In genomic region chr10:84212096-84212785, GRCm38 (mm10) we compare ENCODE assay signal across 19 mouse cellular contexts.
DNase-seq lines count a peak whose midpoint lies in the region; ATAC-seq and TF ChIP-seq lines count a peak whose summit lies in the region.
"Had no signal": no experiment of that assay in that cellular context is flagged by ENCODE, and none has a peak within 500 bp of the region (broad histone marks: within the 10 kb centered on the region; RNA-seq: fewer than 3 reads in every experiment).

No protein-coding gene starts in this region.

- no peaks in the 10 kb centered on the region for H3K9me3 ChIP-seq in kidney, postnatal 0 days (replicated peaks; ENCODE audit: low read length)
- H3K9me3 ChIP-seq in kidney, embryonic 14.5 days (ENCODE audit: control insufficient read depth, low read length), result peaks cover 5% of the 10 kb centered on the region; the same call in 1 of the 2 replicates
- peaks cover 13% of the 10 kb centered on the region for H3K9me3 ChIP-seq in embryonic facial prominence, embryonic 14.5 days (ENCODE audit: control insufficient read depth, low read length)

- no peak for TF ChIP-seq CTCF in kidney, postnatal 0 days (IDR thresholded peaks at IDR 0.05; ENCODE audit: low read depth)

- no peak overlapping the region for H3K9ac ChIP-seq in kidney, postnatal 0 days (ENCODE audit: low read depth, low read length)
- H3K9ac ChIP-seq in kidney, embryonic 14.5 days (ENCODE audit: low read depth, low read length), result no peak overlapping the region
- no peak overlapping the region for H3K9ac ChIP-seq in embryonic facial prominence, embryonic 14.5 days (ENCODE audit: low read depth, low read length)
- H3K9ac ChIP-seq: limb, embryonic 12.5 days; liver, embryonic 14.5 days; midbrain, embryonic 12.5 days; neural tube, embryonic 13.5 days had no signal

- WGBS in kidney, postnatal 0 days, result 62% methylated on average over 5 of the region's 5 CpGs
- 68% methylated on average over 5 of the region's 5 CpGs for WGBS in kidney, embryonic 14.5 days
- WGBS in embryonic facial prominence, embryonic 14.5 days, result 43% methylated on average over 5 of the region's 5 CpGs

- no peaks in the 10 kb centered on the region for H3K27me3 ChIP-seq in kidney, postnatal 0 days (ENCODE audit: insufficient read depth, low read length)
- H3K27me3 ChIP-seq in kidney, embryonic 14.5 days (ENCODE audit: control insufficient read depth, insufficient read depth, low read length), result no peaks in the 10 kb centered on the region
- no peaks in the 10 kb centered on the region for H3K27me3 ChIP-seq in embryonic facial prominence, embryonic 14.5 days (replicated peaks; ENCODE audit: control insufficient read depth, insufficient read depth, low read length)
- H3K27me3 ChIP-seq: limb, embryonic 12.5 days; midbrain, embryonic 12.5 days; neural tube, embryonic 13.5 days had no signal

- no peaks in the 10 kb centered on the region for H3K36me3 ChIP-seq in kidney, postnatal 0 days (ENCODE audit: insufficient read depth, low read length)
- no peaks in the 10 kb centered on the region for H3K36me3 ChIP-seq in kidney, embryonic 14.5 days (ENCODE audit: control insufficient read depth, insufficient read depth, low read length)
- no peaks in the 10 kb centered on the region for H3K36me3 ChIP-seq in embryonic facial prominence, embryonic 14.5 days (ENCODE audit: control insufficient read depth, insufficient read depth, low read length)
- H3K36me3 ChIP-seq: G1E; limb, embryonic 12.5 days; midbrain, embryonic 12.5 days; neural tube, embryonic 13.5 days had no signal

- no peaks in the 10 kb centered on the region for H3K4me1 ChIP-seq in kidney, postnatal 0 days (replicated peaks; ENCODE audit: insufficient read depth, low read length)
- H3K4me1 ChIP-seq in kidney, embryonic 14.5 days (ENCODE audit: control insufficient read depth, insufficient read depth, low read length), result no peaks in the 10 kb centered on the region
- peaks cover 7% of the 10 kb centered on the region for H3K4me1 ChIP-seq in embryonic facial prominence, embryonic 14.5 days (ENCODE audit: control insufficient read depth, insufficient read depth, low read length)
- H3K4me1 ChIP-seq: limb, embryonic 12.5 days; midbrain, embryonic 12.5 days; neural tube, embryonic 13.5 days had no signal

- H3K27ac ChIP-seq in kidney, postnatal 0 days, result no peak overlapping the region
- H3K27ac ChIP-seq in kidney, embryonic 14.5 days (ENCODE audit: low read depth, low read length), result no peak overlapping the region
- H3K27ac ChIP-seq in embryonic facial prominence, embryonic 14.5 days (replicated peaks; ENCODE audit: low read depth, low read length), result no peak overlapping the region
- H3K27ac ChIP-seq: layer of hippocampus, adult 2 months; limb, embryonic 12.5 days; liver, embryonic 14.5 days; midbrain, embryonic 12.5 days; neural tube, embryonic 13.5 days had no signal

- DNase-seq in embryo, embryonic 11 days, result peak; percentile 26
- no peak for DNase-seq in embryo, embryonic 10 days (ENCODE audit: low spot score)
- DNase-seq in kidney, postnatal 0 days (ENCODE audit: low spot score), result peak; percentile 54
- DNase-seq in 3T3-L1 (ENCODE audit: low read depth, low spot score), result peak; percentile 46
- peak; percentile 52 for DNase-seq in embryonic facial prominence, embryonic 14.5 days (ENCODE audit: low spot score)
- DNase-seq in layer of hippocampus, adult 8-10 months (ENCODE audit: low spot score in 2 of 2), result no peak
- no peak for DNase-seq in urinary bladder, adult 18-20 months (ENCODE audit: low spot score in 2 of 2)
- DNase-seq: adrenal gland, postnatal 14 days; cerebellum, adult 2 months; kidney, adult 9 months had no signal

- H3K4me3 ChIP-seq in kidney, postnatal 0 days (replicated peaks; ENCODE audit: low read depth, low read length), result no peak overlapping the region
- H3K4me3 ChIP-seq in kidney, embryonic 14.5 days (ENCODE audit: low read length), result no peak overlapping the region
- H3K4me3 ChIP-seq in embryonic facial prominence, embryonic 14.5 days (ENCODE audit: low read depth, low read length), result no peak overlapping the region
- H3K4me3 ChIP-seq: layer of hippocampus, adult 2 months; limb, embryonic 12.5 days; midbrain, embryonic 12.5 days; neural tube, embryonic 13.5 days had no signal

- no peak overlapping the region for H3K4me2 ChIP-seq in kidney, postnatal 0 days (ENCODE audit: low read length)
- no peak overlapping the region for H3K4me2 ChIP-seq in kidney, embryonic 14.5 days (replicated peaks; ENCODE audit: low read depth, low read length)
- no peak overlapping the region for H3K4me2 ChIP-seq in embryonic facial prominence, embryonic 14.5 days (ENCODE audit: low read depth, low read length)
- H3K4me2 ChIP-seq: limb, embryonic 12.5 days; midbrain, embryonic 12.5 days; neural tube, embryonic 13.5 days had no signal

- ATAC-seq in kidney, postnatal 0 days (replicated peaks; ENCODE audit: low FRiP score, low read depth), result no peak
- ATAC-seq in kidney, embryonic 14.5 days (ENCODE audit: low FRiP score, low TSS enrichment), result no peak
- ATAC-seq in embryonic facial prominence, embryonic 14.5 days (ENCODE audit: low read depth), result no peak
- ATAC-seq: forebrain, embryonic 14.5 days; inflammation-experienced regulatory T-cells, adult 6 months had no signal

Comparison
In these comparisons a context has a peak if more than half of its experiments do, and no peak if none do; other contexts are left out.
1. DNase-seq: peak in embryo, embryonic 11 days (single experiment), kidney, postnatal 0 days (single experiment), 3T3-L1 (single experiment) and embryonic facial prominence, embryonic 14.5 days (single experiment); none in embryo, embryonic 10 days (single experiment), layer of hippocampus, adult 8-10 months (0 of 2) and urinary bladder, adult 18-20 months (0 of 2).